Mouse (Mus musculus): Measurements from ENCODE around the gene Tmem201. TPM values are rescaled to one million over a fixed set of nuclear protein-coding genes. Genes with fewer than 3 reads are reported as not detected.

Gene Tmem201
- polyA plus RNA-seq, 1 experiment from 2014 or later, result 53.3 TPM

GRCm38 (mm10) chr4:149710510-149710909 lies 27.3 kb downstream of the Tmem201 start:
- Histone ChIP-seq H3K4me3 (no peak overlapping the region), H3K4me1 (replicated peaks) (no peaks in the 10 kb centered on the region), H3K36me3 (peaks cover 9% of the 10 kb centered on the region), H3K9me3 (no peaks in the 10 kb centered on the region), H3K27ac (replicated peaks) (no peak overlapping the region), H3K9ac (no peak overlapping the region), H3K27me3 (no peaks in the 10 kb centered on the region), H3K4me2 (no peak overlapping the region)
- ATAC-seq (ENCODE audit: low FRiP score, low read depth), result peak; percentile 32; the same call in 1 of the 2 replicates
- 23% methylated on average over 5 of the region's 5 CpGs for WGBS

- no peak for ATAC-seq (ENCODE audit: low FRiP score, low read depth)
- H3K27ac ChIP-seq (replicated peaks), result no peak overlapping the region
- no peaks in the 10 kb centered on the region for H3K4me1 ChIP-seq (replicated peaks)
- H3K9me3 ChIP-seq, result no peaks in the 10 kb centered on the region
- H3K4me3 ChIP-seq, result no peak overlapping the region
- H3K4me2 ChIP-seq, result no peak overlapping the region
- no peaks in the 10 kb centered on the region for H3K27me3 ChIP-seq
- WGBS, result 86% methylated on average over 8 of the region's 8 CpGs
- H3K9ac ChIP-seq, result no peak overlapping the region
- H3K36me3 ChIP-seq, result no peaks in the 10 kb centered on the region
These were observed 31.9 kb downstream of the Tmem201 start for GRCm38 (mm10) chr4:149705941-149706340.

GRCm38 (mm10) chr4:149705298-149705697 lies 32.5 kb downstream of the Tmem201 start:
- H3K27me3 ChIP-seq, result no peaks in the 10 kb centered on the region
- WGBS, result 74% methylated on average over 7 of the region's 7 CpGs
- H3K27ac ChIP-seq (replicated peaks), result no peak overlapping the region
- H3K36me3 ChIP-seq, result no peaks in the 10 kb centered on the region
- no peaks in the 10 kb centered on the region for H3K4me1 ChIP-seq (replicated peaks)
- no peak overlapping the region for H3K4me3 ChIP-seq
- H3K9me3 ChIP-seq, result no peaks in the 10 kb centered on the region
- ATAC-seq (ENCODE audit: low FRiP score, low read depth), result no peak
- H3K4me2 ChIP-seq, result no peak overlapping the region
- H3K9ac ChIP-seq, result no peak overlapping the region

GRCm38 (mm10) chr4:149702210-149702979 lies 35.4 kb downstream of the Tmem201 start, which contains the start of gene Pik3cd:
TSS of gene Pik3cd (minus strand) at chr4:149702571.
- 74% methylated on average over 19 of the region's 19 CpGs for WGBS
- H3K27me3 ChIP-seq, result peaks cover 13% of the 10 kb centered on the region; the same call in 1 of the 2 replicates

GRCm38 (mm10) chr4:149701426-149702209 lies 36.2 kb downstream of the Tmem201 start:
- Histone ChIP-seq H3K4me3 (no peak overlapping the region), H3K27ac (replicated peaks) (no peak overlapping the region), H3K9me3 (no peaks in the 10 kb centered on the region), H3K27me3 (peaks cover 18% of the 10 kb centered on the region; the same call in 1 of the 2 replicates), H3K36me3 (no peaks in the 10 kb centered on the region), H3K4me1 (replicated peaks) (peaks cover 10% of the 10 kb centered on the region), H3K9ac (no peak overlapping the region), H3K4me2 (no peak overlapping the region)
- 58% methylated on average over 18 of the region's 18 CpGs for WGBS
- ATAC-seq (ENCODE audit: low FRiP score, low read depth), result no peak

More at GRCm38 (mm10) chr4:149702210-149702979, 35.4 kb downstream of the Tmem201 start, which contains the start of gene Pik3cd:
- Histone ChIP-seq H3K4me2 (no peak within 1 kb of the TSS), H3K27ac (replicated peaks) (no peak within 1 kb of the TSS), H3K4me1 (replicated peaks) (peaks cover 10% of the 10 kb centered on the region), H3K36me3 (no peaks in the 10 kb centered on the region), H3K4me3 (no peak within 1 kb of the TSS), H3K9ac (no peak within 1 kb of the TSS), H3K9me3 (no peaks in the 10 kb centered on the region)
- ATAC-seq (ENCODE audit: low FRiP score, low read depth), result no peak

- peaks cover 10% of the 10 kb centered on the region for H3K4me1 ChIP-seq (replicated peaks)
- no peak overlapping the region for H3K27ac ChIP-seq (replicated peaks)
- no peak overlapping the region for H3K4me2 ChIP-seq
- no peak overlapping the region for H3K4me3 ChIP-seq
- no peaks in the 10 kb centered on the region for H3K9me3 ChIP-seq
- WGBS, result 67% methylated on average over 4 of the region's 4 CpGs
- ATAC-seq (ENCODE audit: low FRiP score, low read depth), result no peak; the same call in 1 of the 2 replicates
- no peaks in the 10 kb centered on the region for H3K36me3 ChIP-seq
- H3K9ac ChIP-seq, result no peak overlapping the region
- peaks cover 18% of the 10 kb centered on the region; the same call in 1 of the 2 replicates for H3K27me3 ChIP-seq
These were observed 37.9 kb downstream of the Tmem201 start for GRCm38 (mm10) chr4:149699953-149700352.

GRCm38 (mm10) chr4:149698197-149698821 lies 39.5 kb downstream of the Tmem201 start:
- Histone ChIP-seq H3K4me2 (peak overlapping the region; percentile 82), H3K9ac (peak overlapping the region; percentile 36), H3K27ac (replicated peaks) (no peak overlapping the region), H3K36me3 (no peaks in the 10 kb centered on the region), H3K4me1 (replicated peaks) (peaks cover 10% of the 10 kb centered on the region), H3K27me3 (peaks cover 18% of the 10 kb centered on the region; the same call in 1 of the 2 replicates), H3K4me3 (peak overlapping the region; percentile 43), H3K9me3 (no peaks in the 10 kb centered on the region)
- ATAC-seq (ENCODE audit: low FRiP score, low read depth), result peak; percentile 45; the same call in 1 of the 2 replicates
- WGBS, result 1% methylated on average over 35 of the region's 35 CpGs

- peak overlapping the region; percentile 43 for H3K4me3 ChIP-seq
- no peak overlapping the region for H3K9ac ChIP-seq
- H3K36me3 ChIP-seq, result no peaks in the 10 kb centered on the region
- H3K4me1 ChIP-seq (replicated peaks), result peaks cover 10% of the 10 kb centered on the region
- no peak for ATAC-seq (ENCODE audit: low FRiP score, low read depth)
- H3K27ac ChIP-seq (replicated peaks), result no peak overlapping the region
- H3K9me3 ChIP-seq, result no peaks in the 10 kb centered on the region
- peak overlapping the region; percentile 82 for H3K4me2 ChIP-seq
- WGBS, result 25% methylated on average over 15 of the region's 15 CpGs
- H3K27me3 ChIP-seq, result peaks cover 18% of the 10 kb centered on the region; the same call in 1 of the 2 replicates
These were observed 40.2 kb downstream of the Tmem201 start for GRCm38 (mm10) chr4:149697506-149698196.

GRCm38 (mm10) chr4:149696189-149696971 lies 41.5 kb downstream of the Tmem201 start:
- Histone ChIP-seq H3K4me3 (no peak overlapping the region), H3K27me3 (peaks cover 18% of the 10 kb centered on the region; the same call in 1 of the 2 replicates), H3K4me1 (replicated peaks) (peaks cover 10% of the 10 kb centered on the region), H3K9me3 (no peaks in the 10 kb centered on the region), H3K4me2 (0 out of 2 replicates have a peak overlapping the region, but pooled peaks have one; percentile 1), H3K27ac (replicated peaks) (no peak overlapping the region), H3K36me3 (no peaks in the 10 kb centered on the region), H3K9ac (no peak overlapping the region)
- WGBS, result 28% methylated on average over 16 of the region's 16 CpGs
- ATAC-seq (ENCODE audit: low FRiP score, low read depth), result no peak

- Histone ChIP-seq H3K27me3 (no peaks in the 10 kb centered on the region), H3K9ac (no peak overlapping the region), H3K4me2 (no peak overlapping the region), H3K4me3 (no peak overlapping the region), H3K27ac (replicated peaks) (no peak overlapping the region), H3K36me3 (no peaks in the 10 kb centered on the region), H3K9me3 (no peaks in the 10 kb centered on the region), H3K4me1 (replicated peaks) (no peaks in the 10 kb centered on the region; the same call in 1 of the 2 replicates)
- no peak for ATAC-seq (ENCODE audit: low FRiP score, low read depth)
- WGBS, result 72% methylated on average over 8 of the region's 8 CpGs
These were observed 46.5 kb downstream of the Tmem201 start for GRCm38 (mm10) chr4:149691368-149691767.

Data from hindbrain, embryonic 15.5 days (tissue).